Mouse (Mus musculus): Measurements from ENCODE around the gene Gpr31b. TPM values are rescaled to one million over a fixed set of nuclear protein-coding genes. Genes with fewer than 3 reads are reported as not detected.
A peak's percentile ranks its signal among the peaks of the same experiment; 100 is the strongest.
"Not testable (repeated sequence)": the region's sequence is repeated elsewhere in the genome, so short reads cannot be mapped to it uniquely, and the experiment has no call there.

The Gpr31b gene
- total and polyA plus RNA-seq, 3 experiments: 0.31 to 0.32 TPM; not detected in 1

DNA sequence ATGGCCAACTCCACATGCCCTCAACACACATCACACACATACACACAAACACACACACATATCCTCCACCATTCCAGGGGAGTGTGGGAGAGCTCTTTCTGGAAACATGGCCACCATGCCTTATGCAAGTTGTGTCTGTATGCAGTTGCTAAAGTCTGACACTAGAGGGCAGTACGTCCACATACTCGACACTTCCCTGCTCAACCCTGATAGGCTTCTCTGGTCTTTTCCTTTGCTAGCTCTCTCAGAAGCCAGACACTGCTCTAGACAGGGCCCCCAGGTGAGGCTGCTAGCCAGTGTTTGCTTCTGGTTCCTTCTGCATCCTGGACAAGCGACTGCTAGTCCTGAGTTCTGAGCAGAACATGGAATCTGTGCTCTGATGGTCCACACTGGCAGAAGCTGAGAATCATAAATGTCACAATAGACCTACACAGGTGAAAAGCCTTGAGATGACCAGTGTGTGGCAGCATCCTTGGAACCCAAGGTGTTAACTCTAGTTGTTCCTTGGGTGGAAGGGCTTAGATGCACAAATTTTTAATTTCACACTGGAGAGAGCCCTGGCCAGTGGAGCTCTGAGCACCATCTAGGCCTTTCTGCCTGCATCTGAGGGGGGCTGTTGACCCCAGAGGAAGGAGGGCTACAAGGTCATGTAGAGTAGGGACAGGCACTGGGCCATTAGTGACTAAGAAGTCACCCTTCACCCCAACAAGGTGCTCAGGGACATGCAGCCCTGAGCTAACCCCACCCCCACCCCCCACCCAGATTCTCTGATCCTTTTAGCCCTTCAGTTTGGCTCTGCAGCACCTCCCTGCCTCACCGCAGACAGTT lies 8.0 kb downstream of the Gpr31b start:
- H3K27ac ChIP-seq; H3K4me1 ChIP-seq (ENCODE audit: control insufficient read depth, insufficient read depth, low read length); H3K9ac ChIP-seq (ENCODE audit: low read depth, low read length); H3K36me3 ChIP-seq (ENCODE audit: control insufficient read depth, insufficient read depth, low read length); H3K4me3 ChIP-seq; intact Hi-C loops (cut with DNase I); H3K27me3 ChIP-seq (ENCODE audit: control insufficient read depth, insufficient read depth, low read length); H3K79me2 ChIP-seq (replicated peaks; ENCODE audit: control insufficient read depth, insufficient read depth, low read length): not testable (repeated sequence)
- WGBS: 20% methylated on average over 4 of the region's 4 CpGs
- DNase-seq: peak; percentile 27 to 35
- TF ChIP-seq CTCF (IDR thresholded peaks at IDR 0.05): peak; percentile 68

DNA sequence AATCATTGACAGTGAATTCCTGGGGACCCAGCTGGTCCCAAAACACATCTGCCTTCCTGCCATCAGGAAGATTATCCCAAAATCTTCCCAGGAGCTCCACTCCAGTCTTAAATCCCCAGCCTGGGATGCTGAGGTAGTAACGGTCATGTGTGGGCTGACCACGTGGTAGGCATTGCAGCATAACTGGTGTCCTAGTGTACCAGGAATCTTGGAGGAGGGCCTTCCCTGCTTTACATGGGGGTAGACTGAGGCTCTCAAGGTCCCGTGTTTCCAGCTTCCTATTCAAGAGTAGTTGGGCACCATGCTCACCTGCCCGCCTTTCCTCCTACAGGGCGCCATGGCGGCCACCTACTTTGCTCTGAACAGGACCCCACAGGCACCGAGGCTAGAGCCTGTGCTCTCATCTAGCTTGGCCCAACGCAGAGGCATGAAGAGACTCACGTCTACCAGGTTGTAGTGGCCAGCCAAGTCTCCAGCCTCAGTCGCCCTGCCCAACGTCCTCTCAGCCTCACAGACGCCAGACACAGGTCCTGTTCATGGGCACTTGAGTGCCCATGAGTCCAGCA lies 15.4 kb downstream of the Gpr31b start:
- 73% methylated on average over 4 of the region's 12 CpGs for WGBS
- H3K4me1 ChIP-seq (ENCODE audit: control insufficient read depth, insufficient read depth, low read length); intact Hi-C loops (cut with DNase I); H3K4me3 ChIP-seq; H3K27me3 ChIP-seq (ENCODE audit: control insufficient read depth, insufficient read depth, low read length); H3K27ac ChIP-seq; H3K36me3 ChIP-seq (ENCODE audit: control insufficient read depth, insufficient read depth, low read length); DNase-seq; H3K9ac ChIP-seq (ENCODE audit: low read depth, low read length); H3K79me2 ChIP-seq (replicated peaks; ENCODE audit: control insufficient read depth, insufficient read depth, low read length): not testable (repeated sequence)

DNA sequence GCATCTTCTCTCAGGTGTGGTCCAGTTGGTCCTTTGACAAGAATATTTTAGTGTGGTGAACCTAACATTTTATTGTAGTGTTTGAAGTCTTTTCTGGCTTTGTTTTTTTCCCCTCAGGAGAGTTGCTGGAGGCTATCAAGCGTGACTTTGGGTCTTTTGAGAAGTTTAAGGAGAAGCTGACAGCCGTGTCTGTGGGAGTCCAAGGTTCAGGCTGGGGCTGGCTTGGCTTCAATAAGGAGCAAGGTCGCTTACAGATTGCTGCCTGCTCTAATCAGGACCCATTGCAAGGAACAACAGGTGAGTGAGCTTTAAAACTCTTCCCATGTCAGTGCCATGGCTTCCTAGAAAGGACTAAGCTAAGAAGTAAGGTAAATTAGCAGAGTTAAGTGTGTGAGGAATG lies 38.8 kb downstream of the Gpr31b start:
- Histone ChIP-seq H3K4me1 (ENCODE audit: control insufficient read depth, insufficient read depth, low read length) (peaks cover 3% of the 10 kb centered on the region; the same call in 1 of the 2 replicates), H3K4me3 (no peak overlapping the region), H3K27me3 (ENCODE audit: control insufficient read depth, insufficient read depth, low read length) (no peaks in the 10 kb centered on the region), H3K36me3 (ENCODE audit: control insufficient read depth, insufficient read depth, low read length) (peaks cover 21% of the 10 kb centered on the region), H3K27ac (no peak overlapping the region), H3K9ac (ENCODE audit: low read depth, low read length) (no peak overlapping the region), H3K79me2 (replicated peaks; ENCODE audit: control insufficient read depth, insufficient read depth, low read length) (no peaks in the 10 kb centered on the region)
- WGBS: 65% methylated on average over 3 of the region's 3 CpGs
- DNase-seq: no peak
- TF ChIP-seq CTCF (IDR thresholded peaks at IDR 0.05): no peak
- TF ChIP-seq EP300 (IDR thresholded peaks at IDR 0.05; ENCODE audit: insufficient read depth, low read depth, low read length): no peak
- 0 out of 2 replicates have a peak, but pooled peaks have one; percentile 1 for TF ChIP-seq POLR2A (IDR thresholded peaks at IDR 0.05; ENCODE audit: insufficient read depth, low read depth, low read length)
- intact Hi-C loops (cut with DNase I): loop anchor here (5.0 kb wide), 1 partner anchor 131 kb away; no protein-coding TSS in a partner anchor

DNA sequence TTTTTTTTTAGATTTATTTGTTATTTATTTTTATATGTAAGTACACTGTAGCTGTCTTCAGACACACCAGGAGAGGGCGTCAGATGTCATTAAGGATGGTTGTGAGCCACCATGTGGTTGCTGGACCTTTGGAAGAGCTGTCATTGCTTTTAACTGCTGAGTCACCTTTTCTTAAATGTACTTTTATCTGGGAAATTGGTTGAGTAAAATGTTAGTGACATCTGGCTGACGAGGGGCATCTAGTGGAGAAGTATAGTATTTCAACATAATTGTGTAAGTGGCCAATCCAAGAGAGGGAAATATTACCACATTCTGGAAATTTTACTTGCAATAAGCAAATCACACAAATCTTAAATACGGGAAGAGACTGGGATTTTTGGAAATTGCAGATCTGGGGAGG lies 42.2 kb downstream of the Gpr31b start:
- Histone ChIP-seq H3K27ac (no peak overlapping the region), H3K4me3 (peak overlapping the region; percentile 23; the same call in 1 of the 2 replicates)

DNA sequence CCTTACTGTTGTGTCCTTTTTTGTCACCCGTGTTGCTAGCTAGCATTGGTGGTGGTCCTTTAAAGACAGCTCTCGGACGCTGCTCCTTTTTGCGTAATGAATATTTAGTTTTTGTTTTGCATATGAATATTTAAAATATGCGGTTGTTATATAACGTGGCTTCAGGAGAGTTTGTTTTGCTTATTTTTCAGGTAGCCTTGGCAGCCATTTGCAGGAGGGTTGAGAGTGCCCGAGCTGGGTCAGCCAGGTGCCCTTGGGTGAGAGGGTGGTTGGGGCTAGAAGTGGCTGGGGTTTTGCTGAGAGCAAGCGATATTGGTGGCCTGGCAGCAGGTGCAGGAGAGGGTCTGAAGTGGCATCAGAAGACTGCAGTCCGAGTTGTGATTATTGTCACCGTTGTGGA lies 43.6 kb downstream of the Gpr31b start:
- H3K4me1 ChIP-seq (ENCODE audit: control insufficient read depth, insufficient read depth, low read length): peaks cover 3% of the 10 kb centered on the region; the same call in 1 of the 2 replicates
- peaks cover 11% of the 10 kb centered on the region for H3K36me3 ChIP-seq (ENCODE audit: control insufficient read depth, insufficient read depth, low read length)
- H3K27me3 ChIP-seq (ENCODE audit: control insufficient read depth, insufficient read depth, low read length): no peaks in the 10 kb centered on the region
- TF ChIP-seq EP300 (IDR thresholded peaks at IDR 0.05; ENCODE audit: insufficient read depth, low read depth, low read length) (no peak), POLR2A (IDR thresholded peaks at IDR 0.05; ENCODE audit: insufficient read depth, low read depth, low read length) (no peak), CTCF (IDR thresholded peaks at IDR 0.05) (no peak)
- H3K4me3 ChIP-seq: peak overlapping the region; percentile 81
- H3K9ac ChIP-seq (ENCODE audit: low read depth, low read length): peak overlapping the region; percentile 94
- intact Hi-C loops (cut with DNase I): no loop called here
- peak; percentile 38 to 40 for DNase-seq
- WGBS: 4% methylated on average over 10 of the region's 10 CpGs
- peak overlapping the region; percentile 95 for H3K27ac ChIP-seq
- H3K79me2 ChIP-seq (replicated peaks; ENCODE audit: control insufficient read depth, insufficient read depth, low read length): no peaks in the 10 kb centered on the region

More for the DNA sequence above, 42.2 kb downstream of the Gpr31b start:
- peak in 1 of 2 experiments; percentile 29 for DNase-seq
- WGBS: 12% methylated on average over 3 of the region's 3 CpGs
- peaks cover 3% of the 10 kb centered on the region; the same call in 1 of the 2 replicates for H3K4me1 ChIP-seq (ENCODE audit: control insufficient read depth, insufficient read depth, low read length)
- H3K79me2 ChIP-seq (replicated peaks; ENCODE audit: control insufficient read depth, insufficient read depth, low read length): no peaks in the 10 kb centered on the region
- H3K9ac ChIP-seq (ENCODE audit: low read depth, low read length): no peak overlapping the region
- no peaks in the 10 kb centered on the region for H3K27me3 ChIP-seq (ENCODE audit: control insufficient read depth, insufficient read depth, low read length)
- H3K36me3 ChIP-seq (ENCODE audit: control insufficient read depth, insufficient read depth, low read length): peaks cover 13% of the 10 kb centered on the region
- TF ChIP-seq CTCF (IDR thresholded peaks at IDR 0.05) (peak; percentile 83), POLR2A (IDR thresholded peaks at IDR 0.05; ENCODE audit: insufficient read depth, low read depth, low read length) (no peak)
- intact Hi-C loops (cut with DNase I): loop anchor here (1.0 to 5.0 kb wide), 3 partner anchors 50 to 128 kb away; partner anchors contain the start of genes Acat2 and Mrpl18

All from heart, adult 2 months (tissue).